Mouse (Mus musculus) embryonic facial prominence, embryonic 10.5 days (tissue): Measurements from ENCODE around the gene Ppp1r37. TPM values are rescaled to one million over a fixed set of nuclear protein-coding genes. Genes with fewer than 3 reads are reported as not detected.

Experiments used
- DNase-seq: peaks from one replicate; pipeline ENCODE4 v3.0.0-alpha.2; 2017; ENCODE audit warnings: low spot score
- H3K27ac ChIP-seq: fragments of 300-500 bp; sonication (generic); replicated peaks from 2 replicates; pipeline ENCODE4 v1.5.1; 2016; ENCODE audit warnings: mild to moderate bottlenecking
- H3K27me3 ChIP-seq: fragments of 300-500 bp; sonication (generic); replicated peaks from 2 replicates; pipeline ENCODE4 v1.6.1; 2016; ENCODE audit warnings: low read depth, mild to moderate bottlenecking; ENCODE audit not compliant: poor library complexity, severe bottlenecking
- H3K36me3 ChIP-seq: fragments of 300-500 bp; sonication (generic); replicated peaks from 2 replicates; pipeline ENCODE4 v1.6.1; 2016; ENCODE audit warnings: mild to moderate bottlenecking, moderate library complexity
- H3K4me1 ChIP-seq: fragments of 300-500 bp; sonication (generic); 2 replicates; pipeline ENCODE4 v1.6.1; 2016
- H3K4me3 ChIP-seq: fragments of 300-500 bp; sonication (generic); 2 replicates; pipeline ENCODE4 v1.5.1; 2016; ENCODE audit warnings: mild to moderate bottlenecking, moderate library complexity
- H3K9me3 ChIP-seq: fragments of 300-500 bp; sonication (generic); 2 replicates; pipeline ENCODE4 v1.6.1; 2016; ENCODE audit warnings: mild to moderate bottlenecking
- whole genome bisulfite sequencing: fragments of 180-500 bp; shearing (Covaris S2); methylation state at CpG from one replicate; pipeline ENCODE4 v1.1.7; 2016; 5-methylcytosine and 5-hydroxymethylcytosine counted together
- polyA plus RNA-seq: library from polyadenylated mRNA; unstranded; fragments of >200 nt; fragmentation: Nextera tagmentation; extraction: Ambion mirVana; gene quantifications from 2 replicates; pipeline ENCODE4 v1.2.1, GENCODE M21; 2016

Gene Ppp1r37
- polyA plus RNA-seq, 1 experiment from 2014 or later: 22.9 TPM

- Histone ChIP-seq H3K4me3 (no peak overlapping the region; the same call in 1 of the 2 replicates), H3K9me3 (peaks cover 14% of the 10 kb centered on the region; the same call in 1 of the 2 replicates), H3K4me1 (peaks cover 34% of the 10 kb centered on the region), H3K27me3 (no peaks in the 10 kb centered on the region), H3K36me3 (peaks cover 61% of the 10 kb centered on the region), H3K27ac (no peak overlapping the region)
- no peak for DNase-seq
- 91% methylated on average over 4 of the region's 4 CpGs for whole genome bisulfite sequencing
Observed at GRCm38 (mm10) chr7:19564455-19564854, 1.6 kb upstream of the Ppp1r37 start.

DNA sequence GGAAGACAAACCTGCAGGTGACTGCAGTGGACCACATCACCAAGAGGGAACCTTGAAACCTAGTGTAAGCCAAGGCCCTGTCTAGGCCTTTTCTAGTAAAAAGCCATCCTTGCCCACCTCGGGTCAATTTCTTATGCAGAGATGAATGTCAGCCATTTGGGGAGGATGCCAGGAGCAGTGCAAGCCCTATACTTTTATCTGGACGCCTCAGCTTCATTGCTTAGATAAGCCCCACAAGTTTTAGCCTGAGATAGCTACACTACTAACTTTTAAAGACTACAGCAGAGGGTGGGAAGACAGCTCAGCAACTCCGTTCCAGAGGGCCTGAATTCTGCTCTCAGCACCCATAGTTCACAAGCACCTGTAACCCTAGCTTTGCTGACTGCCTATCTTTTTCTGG, 1.0 kb upstream of the Ppp1r37 start:
- H3K36me3 ChIP-seq: peaks cover 57% of the 10 kb centered on the region
- H3K4me1 ChIP-seq: peaks cover 40% of the 10 kb centered on the region
- H3K27ac ChIP-seq: no peak overlapping the region
- H3K9me3 ChIP-seq: peaks cover 14% of the 10 kb centered on the region; the same call in 1 of the 2 replicates
- DNase-seq: no peak
- H3K4me3 ChIP-seq: peak overlapping the region; percentile 100; the same call in 1 of the 2 replicates
- 88% methylated on average over 3 of the region's 3 CpGs for WGBS
- no peaks in the 10 kb centered on the region for H3K27me3 ChIP-seq

- H3K27me3 ChIP-seq: no peaks in the 10 kb centered on the region
- peaks cover 49% of the 10 kb centered on the region for H3K4me1 ChIP-seq
- peaks cover 59% of the 10 kb centered on the region for H3K36me3 ChIP-seq
- peak overlapping the region; percentile 95 for H3K27ac ChIP-seq
- peak overlapping the region; percentile 100 for H3K4me3 ChIP-seq
- peak; percentile 97 for DNase-seq
- peaks cover 14% of the 10 kb centered on the region; the same call in 1 of the 2 replicates for H3K9me3 ChIP-seq
- under 1% methylated on average over 102 of the region's 102 CpGs for WGBS
Observed at GRCm38 (mm10) chr7:19561765-19562642, 872 bp downstream of the Ppp1r37 start.

- H3K4me1 ChIP-seq: peaks cover 49% of the 10 kb centered on the region
- no peaks in the 10 kb centered on the region for H3K27me3 ChIP-seq
- 2% methylated on average over 11 of the region's 11 CpGs for WGBS
- DNase-seq: no peak
- peak overlapping the region; percentile 100 for H3K4me3 ChIP-seq
- H3K9me3 ChIP-seq: peaks cover 14% of the 10 kb centered on the region; the same call in 1 of the 2 replicates
- peaks cover 60% of the 10 kb centered on the region for H3K36me3 ChIP-seq
- peak overlapping the region; percentile 95 for H3K27ac ChIP-seq
Observed at GRCm38 (mm10) chr7:19561431-19561764, 1.5 kb downstream of the Ppp1r37 start.

DNA sequence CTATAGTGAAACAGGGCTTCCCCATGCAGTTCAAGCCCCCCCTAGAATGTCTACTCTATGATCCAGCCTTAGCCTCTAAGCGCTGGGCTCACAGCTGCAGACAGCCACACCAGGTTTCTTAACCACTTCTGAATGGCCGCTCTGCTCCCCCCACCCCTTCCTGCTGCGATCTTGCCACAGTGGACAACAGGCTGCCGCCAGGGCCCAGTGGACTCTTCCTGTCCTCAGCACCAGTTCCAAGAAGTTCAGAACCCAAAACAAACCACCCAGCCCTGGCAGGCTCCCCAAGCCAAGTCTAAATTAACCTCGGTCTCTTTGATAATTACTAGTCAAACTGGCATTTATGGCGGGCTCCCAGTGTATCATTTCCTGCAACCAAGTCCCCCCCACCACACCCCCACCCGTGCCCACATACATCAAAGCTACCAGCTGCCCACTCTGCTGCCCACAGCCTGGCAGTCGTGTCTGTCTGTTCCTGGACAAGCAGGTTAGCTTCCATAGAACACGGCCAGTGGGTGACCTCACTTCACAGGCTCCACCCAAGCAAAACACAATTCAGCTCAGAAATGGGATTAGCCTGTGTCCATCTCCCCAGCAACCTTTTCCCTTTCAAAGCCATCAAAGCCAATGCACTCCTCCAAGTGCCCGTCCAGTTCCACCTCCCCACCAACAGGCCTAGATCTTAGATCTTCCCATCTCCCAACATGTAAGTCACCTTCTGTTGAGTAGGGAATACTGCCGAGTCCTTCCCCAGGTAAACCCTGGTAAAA, 2.2 kb downstream of the Ppp1r37 start:
- Histone ChIP-seq H3K4me1 (peaks cover 49% of the 10 kb centered on the region), H3K27me3 (no peaks in the 10 kb centered on the region), H3K4me3 (peak overlapping the region; percentile 100), H3K27ac (peak overlapping the region; percentile 95), H3K9me3 (peaks cover 14% of the 10 kb centered on the region; the same call in 1 of the 2 replicates), H3K36me3 (peaks cover 62% of the 10 kb centered on the region)
- no peak for DNase-seq
- 34% methylated on average over 11 of the region's 11 CpGs for WGBS

DNA sequence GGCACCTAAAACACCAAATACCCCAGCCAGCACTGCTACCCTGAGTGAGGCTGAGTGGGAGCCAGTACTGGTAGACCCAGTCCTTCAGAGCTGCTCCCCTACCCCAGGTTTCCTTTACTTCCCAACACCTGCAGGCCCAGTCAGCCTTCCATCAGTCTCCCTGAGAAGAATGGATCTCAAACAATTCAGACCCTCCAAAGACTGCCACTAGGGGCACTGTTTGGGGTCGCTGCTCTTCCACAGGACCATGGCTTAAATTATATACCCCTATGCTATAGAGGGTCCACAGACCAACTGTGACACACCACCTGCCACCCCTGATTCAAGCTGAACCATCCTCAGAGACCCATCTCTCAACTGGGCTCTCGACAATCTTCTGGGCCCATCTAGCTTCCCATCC, 3.9 kb downstream of the Ppp1r37 start:
- Histone ChIP-seq H3K27ac (no peak overlapping the region), H3K36me3 (peaks cover 62% of the 10 kb centered on the region), H3K27me3 (no peaks in the 10 kb centered on the region), H3K4me1 (peaks cover 49% of the 10 kb centered on the region), H3K4me3 (peak overlapping the region; percentile 100; the same call in 1 of the 2 replicates), H3K9me3 (no peaks in the 10 kb centered on the region)
- DNase-seq: no peak
- 45% methylated on average over 2 of the region's 2 CpGs for WGBS

GRCm38 (mm10) chr7:19557982-19558900, 4.6 kb downstream of the Ppp1r37 start:
- H3K4me1 ChIP-seq: peaks cover 41% of the 10 kb centered on the region
- H3K27ac ChIP-seq: no peak overlapping the region
- H3K9me3 ChIP-seq: no peaks in the 10 kb centered on the region
- DNase-seq: no peak
- 91% methylated on average over 6 of the region's 6 CpGs for WGBS
- H3K4me3 ChIP-seq: peak overlapping the region; percentile 100; the same call in 1 of the 2 replicates
- no peaks in the 10 kb centered on the region for H3K27me3 ChIP-seq
- peaks cover 63% of the 10 kb centered on the region for H3K36me3 ChIP-seq

- Histone ChIP-seq H3K27me3 (no peaks in the 10 kb centered on the region), H3K36me3 (peaks cover 75% of the 10 kb centered on the region), H3K27ac (no peak overlapping the region), H3K9me3 (no peaks in the 10 kb centered on the region), H3K4me3 (no peak overlapping the region), H3K4me1 (peaks cover 34% of the 10 kb centered on the region)
- WGBS: 91% methylated on average over 2 of the region's 2 CpGs
- no peak for DNase-seq
Observed at GRCm38 (mm10) chr7:19557086-19557485, 5.8 kb downstream of the Ppp1r37 start.

GRCm38 (mm10) chr7:19554168-19554567, 8.7 kb downstream of the Ppp1r37 start:
- H3K27me3 ChIP-seq: no peaks in the 10 kb centered on the region
- H3K36me3 ChIP-seq: peaks cover 79% of the 10 kb centered on the region
- no peak overlapping the region for H3K27ac ChIP-seq
- DNase-seq: no peak
- no peak overlapping the region for H3K4me3 ChIP-seq
- H3K9me3 ChIP-seq: no peaks in the 10 kb centered on the region
- WGBS: 74% methylated on average over 1 of the region's 1 CpGs
- H3K4me1 ChIP-seq: peaks cover 12% of the 10 kb centered on the region

DNA sequence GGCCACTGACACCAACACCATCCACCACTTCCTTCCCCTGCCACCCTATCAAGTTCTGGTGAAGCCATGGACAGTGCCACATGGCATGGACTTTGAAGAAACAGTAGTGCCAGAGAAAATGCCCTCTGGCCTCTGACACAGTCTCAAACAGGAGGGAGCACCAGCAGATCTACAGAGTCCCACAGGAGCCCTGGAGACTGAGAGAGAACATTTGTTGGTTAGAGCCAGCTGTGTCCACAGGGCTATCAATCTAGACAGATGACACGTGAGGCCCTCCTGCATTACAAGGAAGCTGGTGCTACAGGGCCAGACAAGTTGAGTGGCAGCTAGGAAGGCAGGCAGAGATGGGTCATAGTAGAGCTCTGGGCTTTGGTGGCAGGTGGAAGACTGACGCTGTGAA, 10.4 kb downstream of the Ppp1r37 start:
- Histone ChIP-seq H3K4me3 (no peak overlapping the region), H3K4me1 (no peaks in the 10 kb centered on the region), H3K27ac (no peak overlapping the region), H3K36me3 (peaks cover 71% of the 10 kb centered on the region), H3K9me3 (no peaks in the 10 kb centered on the region), H3K27me3 (no peaks in the 10 kb centered on the region)
- 82% methylated on average over 2 of the region's 2 CpGs for WGBS
- DNase-seq: no peak

DNA sequence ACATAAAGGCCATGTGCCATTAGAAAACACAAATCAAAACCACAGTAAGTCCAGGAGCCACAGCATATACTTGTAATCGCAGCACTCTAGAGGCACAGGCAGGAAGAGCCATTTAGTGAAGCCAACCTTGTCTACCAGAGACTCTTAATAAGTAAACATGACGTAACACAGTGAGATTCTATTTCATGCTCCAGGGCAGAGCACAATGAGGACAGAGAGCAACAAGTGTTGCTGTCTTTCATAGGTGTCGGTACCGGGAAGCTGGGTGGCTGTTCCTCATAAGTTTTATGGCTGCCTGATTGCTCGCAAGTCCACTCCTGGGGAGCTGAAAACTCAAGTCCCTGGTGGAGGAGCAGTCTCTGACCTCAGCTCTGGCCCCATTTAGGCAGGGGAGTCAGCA, 11.2 kb downstream of the Ppp1r37 start:
- DNase-seq: no peak
- H3K36me3 ChIP-seq: peaks cover 68% of the 10 kb centered on the region
- WGBS: 88% methylated on average over 5 of the region's 5 CpGs
- H3K27me3 ChIP-seq: no peaks in the 10 kb centered on the region
- no peak overlapping the region for H3K27ac ChIP-seq
- no peaks in the 10 kb centered on the region for H3K9me3 ChIP-seq
- peaks cover 4% of the 10 kb centered on the region; the same call in 1 of the 2 replicates for H3K4me1 ChIP-seq
- no peak overlapping the region for H3K4me3 ChIP-seq

DNA sequence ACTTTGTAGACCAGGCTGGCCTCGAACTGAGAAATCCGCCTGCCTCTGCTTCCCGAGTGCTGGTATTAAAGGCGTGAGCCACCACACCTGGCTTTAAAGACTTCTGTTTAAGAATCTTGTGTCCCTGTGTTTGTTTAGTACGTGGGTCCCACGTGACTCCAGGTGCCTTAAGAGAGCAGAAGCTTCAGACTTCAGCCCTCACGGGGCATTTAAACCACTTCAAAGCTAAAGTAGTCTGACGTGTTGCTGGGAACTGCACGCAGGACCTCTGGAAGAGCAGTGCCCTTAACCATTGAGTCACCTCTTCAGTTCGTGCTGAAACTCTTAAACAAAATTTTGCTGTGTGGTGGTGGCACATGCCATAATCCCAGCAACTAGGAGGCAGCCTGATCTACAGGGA, 13.5 kb downstream of the Ppp1r37 start:
- Histone ChIP-seq H3K9me3 (no peaks in the 10 kb centered on the region), H3K4me3 (no peak overlapping the region), H3K27me3 (no peaks in the 10 kb centered on the region), H3K36me3 (peaks cover 47% of the 10 kb centered on the region), H3K27ac (no peak overlapping the region), H3K4me1 (peaks cover 6% of the 10 kb centered on the region; the same call in 1 of the 2 replicates)
- WGBS: 91% methylated on average over 10 of the region's 10 CpGs
- DNase-seq: no peak
